In the genomic region with DNA sequence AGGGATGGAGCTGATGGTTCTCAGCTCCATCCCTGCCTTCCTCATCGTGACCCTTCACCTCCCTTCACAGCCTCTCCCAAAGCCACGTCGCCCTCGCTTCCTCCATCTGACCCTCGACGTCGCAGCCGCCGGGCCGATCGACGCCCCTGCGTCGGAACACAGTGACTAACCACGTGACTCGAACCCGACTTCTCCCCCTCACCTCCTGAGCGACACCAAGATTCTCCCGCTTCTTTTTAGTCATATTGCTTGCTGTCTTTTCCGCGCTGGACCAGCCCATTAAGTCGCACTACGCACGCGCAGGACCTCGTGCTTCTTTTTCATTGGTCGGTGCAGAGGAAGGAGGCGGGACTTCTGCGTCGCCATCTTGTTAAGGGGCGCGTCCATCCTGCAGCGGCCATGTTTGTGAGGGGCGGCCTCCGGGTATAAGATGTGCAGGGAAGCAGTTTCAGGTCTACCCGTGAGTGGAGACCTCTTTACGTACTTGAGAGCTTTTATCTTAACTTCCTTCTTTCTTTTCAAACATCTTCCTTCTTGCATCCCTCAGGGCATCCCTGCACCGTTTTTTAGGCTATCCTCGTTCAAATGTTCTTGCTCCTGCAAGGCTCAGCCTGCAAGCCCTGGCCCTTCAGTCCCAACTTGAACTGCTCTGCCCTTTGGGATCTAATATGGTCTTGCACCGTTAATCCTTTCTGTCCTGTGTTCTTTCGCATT, we compare ENCODE assay signal across 8 mouse cellular contexts. TPM values are rescaled to one million over a fixed set of nuclear protein-coding genes. Genes with fewer than 3 reads are reported as not detected.
DNase-seq lines count a peak whose midpoint lies in the region; ATAC-seq lines count a peak whose summit lies in the region.

A gene (minus strand): TSS at position 313 of the 714 bp plus-strand sequence.

- ATAC-seq in hindbrain, embryonic 14.5 days (ENCODE audit: low FRiP score): peak; percentile 97

- peak within 1 kb of the TSS; percentile 69 for H3K4me2 ChIP-seq in hindbrain, embryonic 14.5 days (replicated peaks)

- H3K36me3 ChIP-seq in hindbrain, embryonic 14.5 days (replicated peaks; ENCODE audit: control insufficient read depth, insufficient read depth): no peaks in the 10 kb centered on the region

- DNase-seq in R1 (ENCODE audit: low read depth, low spot score): peak; percentile 98
- DNase-seq in cerebellum, postnatal 25 days: peak; percentile 96 to 97
- peak; percentile 93 to 95 for DNase-seq in frontal cortex, postnatal 25 days (ENCODE audit: low spot score in 2 of 2)
- DNase-seq in hindbrain, embryonic 14.5 days (ENCODE audit: low spot score): peak; percentile 98
- peak; percentile 95 to 96 for DNase-seq in layer of hippocampus, postnatal 36 days
- peak; percentile 97 for DNase-seq in lung, postnatal 36 days
- DNase-seq in retina, postnatal 1 day: peak; percentile 99
- DNase-seq in urinary bladder, adult 18-20 months (ENCODE audit: low spot score in 2 of 2): peak; percentile 93 to 94

- peak within 1 kb of the TSS; percentile 40 for H3K4me3 ChIP-seq in hindbrain, embryonic 14.5 days (replicated peaks; ENCODE audit: low read length)

- no peaks in the 10 kb centered on the region for H3K27me3 ChIP-seq in hindbrain, embryonic 14.5 days (ENCODE audit: control insufficient read depth, insufficient read depth, low read length)

- H3K27ac ChIP-seq in hindbrain, embryonic 14.5 days: peak within 1 kb of the TSS; percentile 23; the same call in 1 of the 2 replicates

- H3K9me3 ChIP-seq in hindbrain, embryonic 14.5 days (ENCODE audit: control insufficient read depth, low read length): no peaks in the 10 kb centered on the region

- peaks cover 22% of the 10 kb centered on the region for H3K4me1 ChIP-seq in hindbrain, embryonic 14.5 days (replicated peaks; ENCODE audit: control insufficient read depth, insufficient read depth, low read length)

- peak within 1 kb of the TSS; percentile 63 for H3K9ac ChIP-seq in hindbrain, embryonic 14.5 days

- 5% methylated on average over 41 of the region's 41 CpGs for WGBS in hindbrain, embryonic 14.5 days

RNA-seq across cellular contexts. Expression of the gene that starts here (rescaled TPM):
- 13.5 and 13.6 TPM in 2 replicates for polyA plus RNA-seq in hindbrain, embryonic 14.5 days (2014; fragmentation: Nextera tagmentation; extraction: Ambion mirVana)
- 10 to 100 TPM; 21.7 to 25.5 TPM for total RNA-seq in layer of hippocampus, postnatal 36 days (2021)

Comparison
In these comparisons a context has a peak if more than half of its experiments do, and no peak if none do; other contexts are left out.
1. Peak in every context shown above with its lines: DNase-seq, ATAC-seq, H3K4me3 ChIP-seq and H3K27ac ChIP-seq.